Mouse (Mus musculus) megakaryocyte progenitor cell, adult 5-6 weeks (primary cell): ENCODE measurements at regions not wholly inside any gene's neighbourhood (a gene's known extent, or its start where the extent isn't known, plus 50 kb on each side); places are given as distances from the start of the nearest gene placed in this dataset.

Source experiments
- ATAC-seq: replicated peaks from 2 replicates; pipeline ENCODE4 v1.8.0; 2016; ENCODE audit warnings: mild to moderate bottlenecking, moderate TSS enrichment, inconsistent platforms; ENCODE audit not compliant: poor library complexity

DNA sequence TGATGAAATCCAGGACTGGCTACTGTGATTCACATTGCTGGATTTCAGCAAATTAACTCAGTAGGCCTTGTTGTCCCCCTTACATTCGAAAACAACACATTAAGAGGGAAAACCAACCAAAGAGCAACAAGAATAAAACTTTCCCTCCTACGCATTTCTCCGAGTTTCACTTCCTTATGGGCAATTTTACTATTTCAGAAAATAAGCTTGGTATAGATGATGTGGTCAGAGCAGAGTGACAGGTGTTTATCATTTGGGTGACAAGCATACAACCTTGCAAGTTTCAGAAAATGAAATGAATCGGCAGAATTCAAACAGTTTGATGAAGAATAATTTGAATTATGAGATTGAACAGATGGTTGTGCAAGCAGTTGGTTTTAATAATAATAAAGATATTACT is 220.6 kb downstream of the Etaa1 start:
- no peak for ATAC-seq

DNA sequence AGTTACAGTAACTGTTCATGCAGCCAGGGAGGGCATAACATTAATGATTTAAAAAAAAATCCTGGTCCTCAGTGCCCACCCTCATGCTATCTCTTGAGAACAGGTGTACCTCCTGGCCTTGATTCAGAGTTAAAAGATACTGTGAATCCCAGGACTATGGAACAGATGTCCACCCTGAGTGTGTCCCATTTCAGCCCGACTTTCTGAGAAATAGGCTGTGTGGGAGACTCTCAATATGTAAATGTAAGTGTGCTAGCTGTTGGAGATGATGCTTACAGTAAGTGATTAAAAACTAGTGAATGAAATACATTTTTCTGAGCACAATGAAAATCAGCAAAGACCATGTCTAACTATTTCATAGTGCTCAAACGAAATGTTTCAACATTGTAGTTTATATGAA is 219.2 kb downstream of the Etaa1 start:
- no peak for ATAC-seq

GRCm38 (mm10) chr11:17738879-17739278 is 214.8 kb downstream of the Etaa1 start:
- no peak for ATAC-seq

DNA sequence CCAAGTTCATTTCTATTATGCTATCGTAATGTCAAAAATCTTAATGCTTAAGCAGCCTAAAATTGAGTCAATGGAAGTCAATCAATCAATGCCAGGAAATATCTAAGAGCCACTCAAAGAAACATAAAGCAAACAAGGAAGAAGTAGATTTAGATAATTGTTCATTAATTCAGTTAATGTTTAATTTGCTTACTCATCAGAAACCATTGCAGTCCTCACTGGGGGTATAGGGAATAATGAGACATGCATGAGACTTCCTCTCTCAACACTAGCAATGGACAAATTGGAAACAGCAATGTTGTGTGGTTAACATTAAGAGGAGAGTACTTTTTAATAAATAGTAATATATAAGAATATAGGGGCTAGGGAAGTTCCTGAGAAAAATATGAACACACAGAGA is 209.9 kb downstream of the Etaa1 start:
- ATAC-seq, result no peak

GRCm38 (mm10) chr11:17750345-17750744 is 203.3 kb downstream of the Etaa1 start:
- ATAC-seq, result no peak

GRCm38 (mm10) chr11:17759224-17759623 is 194.5 kb downstream of the Etaa1 start:
- ATAC-seq, result no peak

- ATAC-seq, result no peak
Observed at GRCm38 (mm10) chr11:17763411-17763810, 190.3 kb downstream of the Etaa1 start.

DNA sequence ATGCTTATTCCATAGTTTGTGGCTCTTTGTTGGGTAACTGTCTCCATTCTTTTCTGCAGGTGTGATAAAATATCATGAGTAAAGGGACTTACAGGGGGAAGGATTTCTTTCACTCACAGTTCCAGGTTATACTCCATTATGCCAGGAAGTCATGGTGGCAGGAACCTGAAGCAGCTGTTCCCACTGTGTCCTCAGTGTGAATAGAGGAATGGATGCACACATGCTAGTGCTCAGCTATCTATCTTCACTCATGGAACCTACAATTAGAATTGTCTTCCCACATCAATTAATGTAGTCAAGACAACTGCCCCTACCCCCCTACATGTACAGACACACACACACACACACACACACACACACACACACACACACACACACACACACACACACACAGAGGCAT is 189.5 kb downstream of the Etaa1 start:
- no peak for ATAC-seq

DNA sequence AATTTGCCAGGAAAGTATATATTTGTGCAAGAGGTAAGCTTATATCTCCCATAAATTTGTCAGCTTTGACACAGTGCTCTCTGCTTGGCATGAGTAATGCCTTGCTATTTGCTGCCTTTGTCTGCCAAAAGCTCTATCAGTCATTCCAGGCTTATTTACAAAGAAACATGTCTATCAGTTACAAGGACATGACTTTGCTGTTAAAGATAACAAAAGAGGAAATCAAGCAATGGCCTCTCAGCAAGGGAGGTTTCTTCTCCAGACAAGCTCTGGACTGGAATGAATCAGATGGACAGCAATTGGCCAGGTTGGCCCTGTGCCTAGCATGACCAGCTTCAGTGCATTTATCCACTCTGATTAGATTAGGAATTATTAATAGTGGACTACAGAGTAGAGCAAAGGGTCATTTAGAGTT is 185.3 kb downstream of the Etaa1 start:
- ATAC-seq, result no peak

- ATAC-seq, result no peak
Observed at GRCm38 (mm10) chr11:17768837-17769466, 184.7 kb downstream of the Etaa1 start.

- ATAC-seq, result no peak
Observed at GRCm38 (mm10) chr11:17797632-17798031, 156.0 kb downstream of the Etaa1 start.

GRCm38 (mm10) chr11:17807851-17808250 is 145.8 kb downstream of the Etaa1 start:
- no peak for ATAC-seq

DNA sequence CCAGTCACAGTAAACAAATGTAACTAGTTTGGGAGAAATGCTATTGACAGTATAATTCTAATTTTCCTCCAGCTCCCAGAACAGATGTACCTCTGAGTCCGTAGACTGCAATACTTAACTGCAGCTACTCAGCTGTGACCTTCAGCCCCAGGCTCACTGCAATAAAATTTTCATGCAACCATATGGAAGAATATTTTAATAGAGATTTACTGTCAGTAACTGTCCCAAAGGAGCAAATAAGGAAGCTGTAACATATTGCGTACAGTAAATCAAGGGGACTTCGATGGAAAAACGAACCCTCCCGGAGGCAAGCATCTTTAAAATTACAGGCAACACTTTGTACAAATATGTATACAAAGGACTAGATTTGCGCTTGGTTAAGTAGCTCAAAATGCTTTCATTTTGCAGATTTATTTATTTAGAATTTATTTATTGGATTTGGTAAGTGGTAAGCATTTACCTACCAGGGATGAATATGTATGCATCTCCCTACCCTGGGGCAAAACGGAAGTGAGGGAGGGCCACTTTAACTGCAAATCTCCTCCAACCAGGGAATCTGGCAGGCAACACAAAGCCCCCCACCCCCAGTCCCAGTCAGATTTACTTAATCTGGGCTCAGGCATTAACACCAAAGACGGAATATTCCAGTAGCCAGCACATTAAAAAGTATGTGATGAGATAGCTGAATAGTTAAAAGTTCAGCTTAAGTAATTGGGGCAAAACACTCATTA is 141.7 kb downstream of the Etaa1 start:
- no peak for ATAC-seq

DNA sequence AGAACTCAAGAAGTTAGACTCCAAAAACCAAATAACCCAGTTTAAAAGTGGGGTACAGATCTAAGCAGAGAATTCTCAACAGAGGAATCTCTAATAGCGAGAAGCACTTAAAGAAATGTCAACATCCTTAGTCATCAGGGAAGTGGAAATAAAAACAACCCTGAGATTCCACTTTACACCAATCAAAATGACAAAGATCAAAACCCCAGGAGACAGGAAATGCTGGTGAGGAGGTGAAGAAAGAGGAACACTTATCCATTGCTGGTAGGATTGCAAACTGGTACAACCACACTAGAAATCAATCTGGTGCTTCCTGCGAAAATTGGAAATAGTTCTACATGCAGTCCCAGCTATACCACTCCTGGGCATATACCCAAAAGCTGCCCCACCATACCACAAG is 111.0 kb downstream of the Etaa1 start:
- ATAC-seq, result no peak

DNA sequence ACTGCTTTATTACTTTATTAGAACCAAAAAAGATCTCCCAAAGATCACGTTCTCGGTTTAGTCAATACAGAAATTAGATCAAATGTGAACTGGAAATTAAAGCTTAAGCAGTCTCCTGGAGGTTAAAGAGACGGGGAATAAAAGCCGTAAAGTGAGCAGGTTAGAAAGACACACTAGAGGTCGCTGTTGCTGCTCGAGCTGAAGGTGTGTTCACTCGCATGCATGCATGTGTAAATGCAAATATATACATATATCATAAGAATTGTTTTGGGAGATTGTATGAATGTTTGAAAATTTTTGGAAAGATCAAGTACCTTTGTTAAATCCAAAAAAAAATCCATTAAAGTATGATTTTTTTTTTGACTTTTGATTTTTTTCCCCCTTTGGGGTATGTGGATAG is 101.3 kb downstream of the Etaa1 start:
- ATAC-seq, result peak; percentile 95

GRCm38 (mm10) chr11:17853246-17853804 is 100.3 kb downstream of the Etaa1 start:
- no peak for ATAC-seq

DNA sequence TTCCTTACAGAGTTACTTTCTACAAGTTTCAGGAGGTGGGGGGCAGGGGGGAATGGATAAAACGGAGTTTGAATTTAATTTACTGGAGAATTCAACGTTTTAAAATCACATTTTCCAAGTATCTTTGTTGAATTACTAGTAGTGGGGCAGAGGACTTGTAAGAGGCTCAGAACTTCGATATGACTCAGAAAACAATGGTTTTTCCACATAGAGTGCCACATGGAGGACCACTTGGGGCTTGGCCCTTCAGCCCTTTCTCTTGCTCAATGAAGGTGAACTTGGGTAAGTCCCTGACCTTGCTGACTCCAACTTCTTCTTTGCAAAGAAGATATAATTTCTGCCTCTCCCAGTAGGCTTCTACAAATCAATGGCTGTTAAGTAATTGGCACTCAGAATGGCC is 99.8 kb downstream of the Etaa1 start:
- ATAC-seq, result no peak

- ATAC-seq, result peak; percentile 85
Observed at GRCm38 (mm10) chr11:17859364-17860131, 94.1 kb downstream of the Etaa1 start.

DNA sequence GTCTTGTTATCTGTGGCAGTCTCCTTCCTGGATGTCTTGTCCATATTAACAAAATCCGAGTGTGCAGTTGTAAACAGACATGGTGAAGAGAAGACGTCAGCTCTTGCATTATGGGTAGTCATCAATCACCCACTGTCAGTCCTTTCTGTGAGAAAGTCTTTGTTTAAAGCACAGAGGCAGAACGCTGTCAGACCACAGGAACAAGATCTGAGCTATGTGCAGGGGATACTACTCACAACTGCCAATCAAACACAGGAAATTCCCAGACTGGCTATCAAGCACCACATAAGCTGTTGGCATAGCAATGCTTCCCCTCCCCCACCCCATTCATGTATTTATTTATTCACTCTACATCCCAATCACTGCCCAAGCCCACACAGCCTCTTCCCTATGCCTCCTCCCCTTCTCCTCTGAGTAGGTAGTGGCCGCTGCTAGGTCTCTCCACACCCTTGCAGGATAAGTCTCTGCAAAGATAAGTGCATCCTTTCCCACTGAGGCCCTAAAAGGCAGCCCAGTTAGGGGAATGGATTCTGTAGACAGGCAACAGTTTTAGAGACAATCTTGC is 88.8 kb downstream of the Etaa1 start:
- no peak for ATAC-seq

DNA sequence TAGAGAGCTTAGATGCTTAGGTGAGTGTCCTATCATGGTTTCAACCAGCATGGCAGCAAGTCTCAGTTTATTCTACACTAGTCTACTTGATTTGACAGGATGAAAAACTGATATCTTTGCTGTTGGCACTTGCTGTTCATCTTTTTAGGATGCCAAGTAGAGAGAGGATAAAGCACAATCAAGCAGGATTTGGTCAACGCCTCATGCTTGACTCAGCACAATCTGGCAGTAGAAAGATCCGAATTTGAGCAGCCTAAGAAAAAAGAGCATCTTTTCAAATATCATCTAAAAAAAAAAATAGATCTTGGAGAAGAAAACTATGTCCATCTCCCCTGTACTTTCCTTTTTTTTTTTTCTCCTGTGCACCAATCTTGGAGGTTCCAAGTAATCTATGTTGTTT is 83.0 kb downstream of the Etaa1 start:
- no peak for ATAC-seq

GRCm38 (mm10) chr11:17871920-17872319 is 81.8 kb downstream of the Etaa1 start:
- no peak for ATAC-seq
